Mouse (Mus musculus) brown adipose tissue, adult 24 weeks (tissue): Measurements from ENCODE around the gene Prkci. TPM values are rescaled to one million over a fixed set of nuclear protein-coding genes. Genes with fewer than 3 reads are reported as not detected.

Experiments
- H3K27ac ChIP-seq: fragments of 200-500 bp; replicated peaks from 2 replicates; pipeline ENCODE4 v1.5.1; 2012; ENCODE audit warnings: low read depth, mild to moderate bottlenecking, low read length
- H3K4me1 ChIP-seq: fragments of 200-500 bp; 2 replicates; pipeline ENCODE4 v1.6.1; 2012; ENCODE audit warnings: low read length, mixed read lengths; ENCODE audit not compliant: control insufficient read depth, insufficient read depth, insufficient read length
- H3K4me3 ChIP-seq: fragments of 200-500 bp; 2 replicates; pipeline ENCODE4 v1.5.1; 2012; ENCODE audit warnings: low read depth, mild to moderate bottlenecking, low read length, moderate library complexity; ENCODE audit not compliant: insufficient read depth
- polyA plus RNA-seq: library from polyadenylated mRNA; stranded (reverse); fragments of >200 nt; gene quantifications from 2 replicates; pipeline ENCODE4 v1.2.4, GENCODE M21; 2012; ENCODE audit not compliant: missing spikeins, insufficient read depth, insufficient read length

Gene Prkci
- polyA plus RNA-seq, 1 experiment = 42.5 TPM

GRCm38 (mm10) chr3:30981616-30982380 lies 13.7 kb upstream of the Prkci start:
- H3K4me1 ChIP-seq = peaks cover 3% of the 10 kb centered on the region; the same call in 1 of the 2 replicates
- no peak overlapping the region for H3K4me3 ChIP-seq
- peak overlapping the region; percentile 55 for H3K27ac ChIP-seq

- Histone ChIP-seq H3K27ac (no peak overlapping the region), H3K4me1 (peaks cover 3% of the 10 kb centered on the region; the same call in 1 of the 2 replicates), H3K4me3 (no peak overlapping the region)
These were observed 12.5 kb upstream of the Prkci start for GRCm38 (mm10) chr3:30982924-30983536.

GRCm38 (mm10) chr3:30987396-30988318 lies 7.9 kb upstream of the Prkci start:
- Histone ChIP-seq H3K4me1 (no peaks in the 10 kb centered on the region), H3K4me3 (no peak overlapping the region), H3K27ac (no peak overlapping the region)

GRCm38 (mm10) chr3:30992161-30992560 lies 3.4 kb upstream of the Prkci start:
- Histone ChIP-seq H3K27ac (no peak overlapping the region), H3K4me3 (no peak overlapping the region), H3K4me1 (no peaks in the 10 kb centered on the region; the same call in 1 of the 2 replicates)

GRCm38 (mm10) chr3:30993066-30993573 lies 2.4 kb upstream of the Prkci start:
- Histone ChIP-seq H3K4me1 (no peaks in the 10 kb centered on the region; the same call in 1 of the 2 replicates), H3K4me3 (no peak overlapping the region), H3K27ac (no peak overlapping the region)

- Histone ChIP-seq H3K27ac (peak overlapping the region; percentile 42; the same call in 1 of the 2 replicates), H3K4me3 (peak overlapping the region; percentile 54), H3K4me1 (peaks cover 3% of the 10 kb centered on the region)
These were observed 688 bp upstream of the Prkci start for GRCm38 (mm10) chr3:30994859-30995258.

- H3K27ac ChIP-seq = peak overlapping the region; percentile 42
- H3K4me3 ChIP-seq = peak overlapping the region; percentile 94
These were observed 546 bp downstream of the Prkci start for GRCm38 (mm10) chr3:30995899-30996687.

GRCm38 (mm10) chr3:30996688-30997014 lies 1.1 kb downstream of the Prkci start:
- Histone ChIP-seq H3K4me3 (peak overlapping the region; percentile 94), H3K27ac (peak overlapping the region; percentile 42; the same call in 1 of the 2 replicates), H3K4me1 (peaks cover 3% of the 10 kb centered on the region)

More at GRCm38 (mm10) chr3:30995899-30996687, 546 bp downstream of the Prkci start:
- peaks cover 3% of the 10 kb centered on the region for H3K4me1 ChIP-seq

- no peak overlapping the region for H3K4me3 ChIP-seq
- H3K27ac ChIP-seq = no peak overlapping the region
- H3K4me1 ChIP-seq = peaks cover 3% of the 10 kb centered on the region
These were observed 4.0 kb downstream of the Prkci start for GRCm38 (mm10) chr3:30999401-31000017.

GRCm38 (mm10) chr3:31000018-31000407 lies 4.5 kb downstream of the Prkci start:
- H3K4me3 ChIP-seq = no peak overlapping the region
- peaks cover 3% of the 10 kb centered on the region for H3K4me1 ChIP-seq
- H3K27ac ChIP-seq = no peak overlapping the region

- Histone ChIP-seq H3K4me3 (no peak overlapping the region), H3K4me1 (peaks cover 3% of the 10 kb centered on the region), H3K27ac (no peak overlapping the region)
These were observed 5.6 kb downstream of the Prkci start for GRCm38 (mm10) chr3:31001048-31001676.

- Histone ChIP-seq H3K4me3 (no peak overlapping the region), H3K4me1 (no peaks in the 10 kb centered on the region; the same call in 1 of the 2 replicates), H3K27ac (no peak overlapping the region)
These were observed 9.0 kb downstream of the Prkci start for GRCm38 (mm10) chr3:31004320-31005209.

- Histone ChIP-seq H3K4me1 (peaks cover 6% of the 10 kb centered on the region), H3K27ac (no peak overlapping the region), H3K4me3 (no peak overlapping the region)
These were observed 18.8 kb downstream of the Prkci start for GRCm38 (mm10) chr3:31014374-31014773.
